Mouse (Mus musculus): ENCODE data around the gene Ggt7. TPM values are rescaled to one million over a fixed set of nuclear protein-coding genes. Genes with fewer than 3 reads are reported as not detected.
A peak's percentile ranks its signal among the peaks of the same experiment; 100 is the strongest.
"Not testable (repeated sequence)": the region's sequence is repeated elsewhere in the genome, so short reads cannot be mapped to it uniquely, and the experiment has no call there.

The Ggt7 gene
- 50.1 and 51.1 TPM in 2 replicates for polyA plus RNA-seq (2016; fragmentation: Nextera tagmentation; extraction: Ambion mirVana)

- Histone ChIP-seq H3K36me3 (no peaks in the 10 kb centered on the region), H3K9me3 (no peaks in the 10 kb centered on the region), H3K9ac (peak within 1 kb of the TSS; percentile 63), H3K4me3 (peak within 1 kb of the TSS; percentile 50), H3K27me3 (replicated peaks) (no peaks in the 10 kb centered on the region), H3K4me2 (replicated peaks) (peak within 1 kb of the TSS; percentile 81), H3K4me1 (peaks cover 24% of the 10 kb centered on the region), H3K27ac (0 out of 2 replicates have a peak within 1 kb of the TSS, but pooled peaks have one; percentile 50)
- 3% methylated on average over 70 of the region's 70 CpGs for WGBS
- peak; percentile 99 for ATAC-seq (ENCODE audit: low FRiP score, low read depth)
Observed at GRCm38 (mm10) chr2:155517455-155518423, at the start of gene Ggt7, which contains the start of gene Acss2. Gene Ggt7 (minus strand): TSS chr2:155518237. Gene Acss2 (plus strand): TSS chr2:155517948.

GRCm38 (mm10) chr2:155567751-155568150, 49.7 kb upstream of the Ggt7 start:
- WGBS = 88% methylated on average over 5 of the region's 5 CpGs

GRCm38 (mm10) chr2:155562934-155563333, 44.9 kb upstream of the Ggt7 start:
- Histone ChIP-seq H3K9ac (no peak overlapping the region), H3K4me3 (no peak overlapping the region), H3K4me2 (replicated peaks) (no peak overlapping the region), H3K27ac (no peak overlapping the region), H3K9me3 (no peaks in the 10 kb centered on the region), H3K27me3 (replicated peaks) (no peaks in the 10 kb centered on the region), H3K36me3 (peaks cover 31% of the 10 kb centered on the region), H3K4me1 (no peaks in the 10 kb centered on the region)
- 87% methylated on average over 4 of the region's 4 CpGs for WGBS
- no peak for ATAC-seq (ENCODE audit: low FRiP score, low read depth)

More at GRCm38 (mm10) chr2:155567751-155568150, 49.7 kb upstream of the Ggt7 start:
- Histone ChIP-seq H3K9ac (no peak overlapping the region), H3K27me3 (replicated peaks) (no peaks in the 10 kb centered on the region), H3K4me2 (replicated peaks) (no peak overlapping the region), H3K4me3 (no peak overlapping the region), H3K9me3 (no peaks in the 10 kb centered on the region), H3K27ac (no peak overlapping the region), H3K36me3 (peaks cover 15% of the 10 kb centered on the region; the same call in 1 of the 2 replicates), H3K4me1 (no peaks in the 10 kb centered on the region; the same call in 1 of the 2 replicates)
- ATAC-seq (ENCODE audit: low FRiP score, low read depth) = no peak

- H3K36me3 ChIP-seq = peaks cover 29% of the 10 kb centered on the region
- 66% methylated on average over 1 of the region's 1 CpGs for WGBS
Observed at GRCm38 (mm10) chr2:155562209-155562608, 44.2 kb upstream of the Ggt7 start.

GRCm38 (mm10) chr2:155554426-155554985, 36.5 kb upstream of the Ggt7 start:
- no peak for ATAC-seq (ENCODE audit: low FRiP score, low read depth)
- no peak overlapping the region for H3K4me3 ChIP-seq
- H3K4me1 ChIP-seq = no peaks in the 10 kb centered on the region
- H3K27ac ChIP-seq = no peak overlapping the region
- H3K9ac ChIP-seq = no peak overlapping the region
- H3K4me2 ChIP-seq (replicated peaks) = no peak overlapping the region
- H3K9me3 ChIP-seq = no peaks in the 10 kb centered on the region
- H3K36me3 ChIP-seq = peaks cover 6% of the 10 kb centered on the region
- no peaks in the 10 kb centered on the region for H3K27me3 ChIP-seq (replicated peaks)
- 83% methylated on average over 2 of the region's 2 CpGs for WGBS

More at GRCm38 (mm10) chr2:155562209-155562608, 44.2 kb upstream of the Ggt7 start:
- Histone ChIP-seq H3K4me3 (no peak overlapping the region), H3K9ac (no peak overlapping the region), H3K4me2 (replicated peaks) (no peak overlapping the region), H3K4me1 (no peaks in the 10 kb centered on the region), H3K9me3 (no peaks in the 10 kb centered on the region), H3K27me3 (replicated peaks) (no peaks in the 10 kb centered on the region), H3K27ac (no peak overlapping the region)
- ATAC-seq (ENCODE audit: low FRiP score, low read depth) = no peak

GRCm38 (mm10) chr2:155552949-155553354, 34.9 kb upstream of the Ggt7 start:
- H3K27ac ChIP-seq = no peak overlapping the region
- H3K4me1 ChIP-seq = no peaks in the 10 kb centered on the region
- no peaks in the 10 kb centered on the region for H3K27me3 ChIP-seq (replicated peaks)
- H3K4me3 ChIP-seq = no peak overlapping the region
- H3K9me3 ChIP-seq = no peaks in the 10 kb centered on the region
- no peaks in the 10 kb centered on the region for H3K36me3 ChIP-seq
- ATAC-seq (ENCODE audit: low FRiP score, low read depth) = no peak
- no peak overlapping the region for H3K9ac ChIP-seq
- H3K4me2 ChIP-seq (replicated peaks) = no peak overlapping the region

GRCm38 (mm10) chr2:155552336-155552735, 34.3 kb upstream of the Ggt7 start:
- no peak overlapping the region for H3K4me3 ChIP-seq
- no peak overlapping the region for H3K9ac ChIP-seq
- no peak for ATAC-seq (ENCODE audit: low FRiP score, low read depth)
- no peaks in the 10 kb centered on the region for H3K9me3 ChIP-seq
- H3K27ac ChIP-seq = no peak overlapping the region
- no peaks in the 10 kb centered on the region for H3K27me3 ChIP-seq (replicated peaks)
- no peaks in the 10 kb centered on the region for H3K36me3 ChIP-seq
- H3K4me2 ChIP-seq (replicated peaks) = no peak overlapping the region
- H3K4me1 ChIP-seq = no peaks in the 10 kb centered on the region

- 80% methylated on average over 1 of the region's 1 CpGs for WGBS
- no peak overlapping the region for H3K4me2 ChIP-seq (replicated peaks)
Observed at GRCm38 (mm10) chr2:155546955-155547354, 28.9 kb upstream of the Ggt7 start.

GRCm38 (mm10) chr2:155540822-155541458, 22.9 kb upstream of the Ggt7 start:
- H3K27ac ChIP-seq = no peak overlapping the region
- no peaks in the 10 kb centered on the region for H3K9me3 ChIP-seq
- H3K4me1 ChIP-seq = no peaks in the 10 kb centered on the region
- no peaks in the 10 kb centered on the region for H3K36me3 ChIP-seq
- ATAC-seq (ENCODE audit: low FRiP score, low read depth) = no peak
- WGBS = 76% methylated on average over 6 of the region's 6 CpGs
- H3K9ac ChIP-seq = no peak overlapping the region
- no peak overlapping the region for H3K4me2 ChIP-seq (replicated peaks)
- H3K4me3 ChIP-seq = no peak overlapping the region
- H3K27me3 ChIP-seq (replicated peaks) = no peaks in the 10 kb centered on the region

More at GRCm38 (mm10) chr2:155546955-155547354, 28.9 kb upstream of the Ggt7 start:
- H3K9ac ChIP-seq = no peak overlapping the region
- H3K4me1 ChIP-seq = no peaks in the 10 kb centered on the region
- H3K36me3 ChIP-seq = no peaks in the 10 kb centered on the region
- no peak for ATAC-seq (ENCODE audit: low FRiP score, low read depth)
- H3K4me3 ChIP-seq = no peak overlapping the region
- no peaks in the 10 kb centered on the region for H3K27me3 ChIP-seq (replicated peaks)
- H3K9me3 ChIP-seq = no peaks in the 10 kb centered on the region
- H3K27ac ChIP-seq = no peak overlapping the region

GRCm38 (mm10) chr2:155539696-155540095, 21.7 kb upstream of the Ggt7 start:
- Histone ChIP-seq H3K4me3 (no peak overlapping the region), H3K36me3 (no peaks in the 10 kb centered on the region), H3K27ac (no peak overlapping the region), H3K4me2 (replicated peaks) (no peak overlapping the region), H3K4me1 (no peaks in the 10 kb centered on the region), H3K9ac (no peak overlapping the region), H3K9me3 (no peaks in the 10 kb centered on the region), H3K27me3 (replicated peaks) (no peaks in the 10 kb centered on the region)
- ATAC-seq (ENCODE audit: low FRiP score, low read depth) = no peak

GRCm38 (mm10) chr2:155538463-155539057, 20.5 kb upstream of the Ggt7 start:
- not testable (repeated sequence) for ATAC-seq (ENCODE audit: low FRiP score, low read depth); H3K4me1 ChIP-seq; H3K9ac ChIP-seq; H3K4me3 ChIP-seq; H3K36me3 ChIP-seq; H3K27me3 ChIP-seq (replicated peaks); H3K9me3 ChIP-seq; H3K4me2 ChIP-seq (replicated peaks); H3K27ac ChIP-seq
- WGBS = 83% methylated on average over 19 of the region's 19 CpGs
